Comparison of ENCODE assay signal across 19 mouse cellular contexts in genomic region chr10:44730721-44731120, GRCm38 (mm10).
"Had no signal": no experiment of that assay in that cellular context is flagged by ENCODE, and none has a peak within 500 bp of the region (broad histone marks: within the 10 kb centered on the region; RNA-seq: fewer than 3 reads in every experiment).

No protein-coding gene starts in this region.

- H3K9me3 ChIP-seq: liver, embryonic 15.5 days; midbrain, embryonic 10.5 days; neural tube, embryonic 12.5 days had no signal

- H3K27ac ChIP-seq: kidney, postnatal 0 days; layer of hippocampus, adult 2 months; liver, embryonic 15.5 days; midbrain, embryonic 10.5 days; neural tube, embryonic 12.5 days had no signal

- H3K9ac ChIP-seq: liver, embryonic 15.5 days; neural tube, embryonic 12.5 days had no signal

- H3K4me2 ChIP-seq: liver, embryonic 11.5 days; liver, embryonic 15.5 days; neural tube, embryonic 12.5 days had no signal

- H3K4me3 ChIP-seq: layer of hippocampus, adult 2 months; liver, embryonic 15.5 days; midbrain, embryonic 10.5 days; myocyte; neural tube, embryonic 12.5 days had no signal

- H3K36me3 ChIP-seq: liver, embryonic 15.5 days; midbrain, embryonic 10.5 days; neural tube, embryonic 12.5 days had no signal

- H3K4me1 ChIP-seq: liver, embryonic 15.5 days; midbrain, embryonic 10.5 days; neural tube, embryonic 12.5 days had no signal

- H3K27me3 ChIP-seq: liver, embryonic 15.5 days; neural tube, embryonic 12.5 days had no signal

- ATAC-seq: lung, postnatal 0 days had no signal

- DNase-seq: kidney, adult 11 months; kidney, adult 9 months; kidney, postnatal 36 days; layer of hippocampus, postnatal 36 days; lung, adult 2 months; lung, postnatal 36 days; midbrain, embryonic 14.5 days; right cerebral cortex, postnatal 4 days; spleen, adult 18-20 months; thymus, adult 18-20 months; thymus, postnatal 14 days had no signal
